Mouse (Mus musculus) CH12.LX (cell line): ENCODE data around the gene Sesn1. TPM values are rescaled to one million over a fixed set of nuclear protein-coding genes. Genes with fewer than 3 reads are reported as not detected.

Experiments used
- DNase-seq: peaks from one replicate; pipeline ENCODE4 v3.0.0-alpha.2; 2013; ENCODE audit errors: extremely low read depth
- H3K27ac ChIP-seq: 2 replicates; pipeline ENCODE4 v1.5.1; 2012; ENCODE audit warnings: low read depth, mild to moderate bottlenecking, control low read depth, moderate library complexity; ENCODE audit not compliant: insufficient read depth
- H3K27me3 ChIP-seq: replicated peaks from 2 replicates; pipeline ENCODE3; 2012; ENCODE audit warnings: inconsistent platforms
- H3K36me3 ChIP-seq, 2 experiments: replicated peaks in 1 of 2; 2 replicates each; pipeline versions ENCODE3 to v1.6.1; 2012; ENCODE audit warnings: inconsistent platforms in 1 of 2, low read length in 1 of 2, mild to moderate bottlenecking in 1 of 2, mixed read lengths in 1 of 2, moderate library complexity in 1 of 2; ENCODE audit not compliant: control insufficient read depth in 1 of 2, insufficient read depth in 1 of 2
- H3K4me1 ChIP-seq, 2 experiments: 2 replicates each; pipeline ENCODE4 v1.6.1; 2012; ENCODE audit warnings: inconsistent platforms in 1 of 2, moderate library complexity in 1 of 2; ENCODE audit not compliant: insufficient read depth in 2 of 2, control insufficient read depth in 1 of 2
- H3K4me2 ChIP-seq: 2 replicates; pipeline ENCODE4 v1.6.1; 2012; ENCODE audit warnings: low read depth, mild to moderate bottlenecking, control low read depth; ENCODE audit not compliant: poor library complexity, insufficient read depth, severe bottlenecking
- H3K4me3 ChIP-seq, 3 experiments: fragments of 150-350 bp in 1 of 3; sonication (generic) in 1 of 3; replicated peaks in 1 of 3; 2 replicates each; pipeline versions ENCODE3 to v1.5.1; 2011 to 2012; ENCODE audit warnings: low read depth in 2 of 3, low read length in 2 of 3, mild to moderate bottlenecking in 2 of 3, moderate library complexity in 2 of 3, control low read depth in 1 of 3, improper control_type of control experiment in 1 of 3, inconsistent platforms in 1 of 3, mixed read lengths in 1 of 3; ENCODE audit not compliant: poor library complexity in 1 of 3
- H3K79me2 ChIP-seq: replicated peaks from 2 replicates; pipeline ENCODE4 v1.6.1; 2012; ENCODE audit warnings: mild to moderate bottlenecking, moderate library complexity; ENCODE audit not compliant: control insufficient read depth, poor library complexity, insufficient read depth, severe bottlenecking; ENCODE audit errors: extremely low read depth
- H3K9ac ChIP-seq: 2 replicates; pipeline ENCODE4 v1.6.1; 2012; ENCODE audit warnings: low read depth, mild to moderate bottlenecking, control low read depth, moderate library complexity; ENCODE audit not compliant: insufficient read depth
- H3K9me3 ChIP-seq: replicated peaks from 2 replicates; pipeline ENCODE3; 2012; ENCODE audit warnings: low read length, inconsistent platforms, mixed read lengths
- CHD1 ChIP-seq: IDR thresholded peaks from 2 replicates; pipeline ENCODE4 v1.6.1; 2012; ENCODE audit warnings: low read depth, low read length, improper control_type of control experiment, inconsistent platforms
- CHD2 ChIP-seq: IDR thresholded peaks from 2 replicates; pipeline ENCODE4 v1.6.1; 2011; ENCODE audit warnings: low read length, improper control_type of control experiment
- E2F4 ChIP-seq: IDR thresholded peaks from 2 replicates; pipeline ENCODE4 v1.6.1; 2011; ENCODE audit warnings: low read depth, low read length, improper control_type of control experiment; ENCODE audit not compliant: insufficient replicate concordance
- ELF1 ChIP-seq: IDR thresholded peaks from 2 replicates; pipeline ENCODE4 v1.6.1; 2014; ENCODE audit warnings: low read depth, mild to moderate bottlenecking, inconsistent platforms, low read length, improper control_type of control experiment
- EP300 ChIP-seq: IDR thresholded peaks from 2 replicates; pipeline ENCODE4 v1.6.1; 2011; ENCODE audit warnings: low read length, improper control_type of control experiment
- HCFC1 ChIP-seq: IDR thresholded peaks from 2 replicates; pipeline ENCODE4 v1.6.1; 2012; ENCODE audit warnings: low read depth, mild to moderate bottlenecking, inconsistent platforms, low read length, improper control_type of control experiment
- IRF4 ChIP-seq: IDR thresholded peaks from 2 replicates; pipeline ENCODE4 v1.6.1; 2014; ENCODE audit warnings: low read depth, mild to moderate bottlenecking, inconsistent platforms, low read length, improper control_type of control experiment
- KAT2A ChIP-seq: IDR thresholded peaks from 2 replicates; pipeline ENCODE4 v1.6.1; 2012; ENCODE audit warnings: low read length, improper control_type of control experiment, inconsistent platforms; ENCODE audit not compliant: insufficient replicate concordance
- MAX ChIP-seq: IDR thresholded peaks from 2 replicates; pipeline ENCODE4 v1.6.1; 2011; ENCODE audit warnings: low read length, improper control_type of control experiment
- MAZ ChIP-seq: IDR thresholded peaks from 2 replicates; pipeline ENCODE4 v1.6.1; 2012; ENCODE audit warnings: low read depth, mild to moderate bottlenecking, inconsistent platforms, low read length, improper control_type of control experiment, moderate library complexity
- MEF2A ChIP-seq: IDR thresholded peaks from 2 replicates; pipeline ENCODE4 v1.6.1; 2014; ENCODE audit warnings: low read depth, mild to moderate bottlenecking, inconsistent platforms, low read length, improper control_type of control experiment, borderline replicate concordance
- POLR2A ChIP-seq: IDR thresholded peaks from 2 replicates; pipeline ENCODE4 v1.6.1; 2011; ENCODE audit warnings: low read depth, mild to moderate bottlenecking, improper control_type of control experiment, low read length
- POLR2AphosphoS2 ChIP-seq: IDR thresholded peaks from 2 replicates; pipeline ENCODE4 v1.6.1; 2011; ENCODE audit warnings: low read depth, low read length, improper control_type of control experiment
- RAD21 ChIP-seq: IDR thresholded peaks from 2 replicates; pipeline ENCODE4 v1.6.1; 2011; ENCODE audit warnings: low read depth, mild to moderate bottlenecking, low read length, improper control_type of control experiment, moderate library complexity
- SIN3A ChIP-seq: IDR thresholded peaks from 2 replicates; pipeline ENCODE4 v1.6.1; 2012; ENCODE audit warnings: low read length, improper control_type of control experiment, inconsistent platforms
- TBP ChIP-seq: conservative IDR thresholded peaks from 2 replicates; pipeline ENCODE4 v1.6.1; 2011; ENCODE audit warnings: low read depth, low read length, improper control_type of control experiment
- UBTF ChIP-seq: IDR thresholded peaks from 2 replicates; pipeline ENCODE4 v1.6.1; 2012; ENCODE audit warnings: low read depth, mild to moderate bottlenecking, inconsistent platforms, low read length, improper control_type of control experiment, moderate library complexity
- ZC3H11A ChIP-seq: IDR thresholded peaks from 2 replicates; pipeline ENCODE4 v1.6.1; 2012; ENCODE audit warnings: low read depth, mild to moderate bottlenecking, inconsistent platforms, low read length, improper control_type of control experiment
- ZMIZ1 ChIP-seq: IDR thresholded peaks from 2 replicates; pipeline ENCODE4 v1.6.1; 2012; ENCODE audit warnings: low read depth, mild to moderate bottlenecking, inconsistent platforms, low read length, improper control_type of control experiment
- ZNF384 ChIP-seq: IDR thresholded peaks from 2 replicates; pipeline ENCODE4 v1.6.1; 2012; ENCODE audit warnings: low read depth, low read length, improper control_type of control experiment, inconsistent platforms
- dilution Hi-C: fragments of 300-500 bp; cut with MboI; formaldehyde crosslinking; loops from 2 replicates; pipeline ENCODE4 v1.14.3; 2020; ENCODE audit warnings: low sequenced_read_pairs; ENCODE audit not compliant: extremely low pct_unique_long_range_greater_than_20kb, extremely low pct_ligation_motif_present
- in situ Hi-C: fragments of 300-500 bp; cut with MboI; formaldehyde crosslinking; loops from 3 replicates; pipeline ENCODE4 v1.14.3; 2019; ENCODE audit warnings: low sequenced_read_pairs, low pct_ligation_motif_present, low pct_unique_long_range_greater_than_20kb, mixed read lengths
- polyA plus RNA-seq: library from polyadenylated mRNA; unstranded; fragments of >175 nt; gene quantifications from 2 replicates; pipeline ENCODE4 v1.2.1, GENCODE M21; 2012; ENCODE audit warnings: low read depth; ENCODE audit not compliant: insufficient read length
- total RNA-seq, 2 experiments: library from RNA; depleted of rRNA; stranded (reverse); fragments of 300-350 nt in 1 of 2; fragments of >200 nt in 1 of 2; gene quantifications; 2 replicates each; pipeline ENCODE4 v1.2.3; 2012 to 2014

The Sesn1 gene
- total and polyA plus RNA-seq, 3 experiments, result 10.4 to 27.8 (median 22.0) TPM

- in situ Hi-C loops (no loop called here), dilution Hi-C loops (no loop called here)
- H3K9me3 ChIP-seq, result peaks cover 12% of the 10 kb centered on the region
- no peaks in the 10 kb centered on the region for H3K79me2 ChIP-seq
- peaks cover 0 to 22% of the 10 kb centered on the region in 2 experiments for H3K36me3 ChIP-seq
- peaks cover 0 to 16% of the 10 kb centered on the region in 2 experiments; a peak in 1 of 4 replicates for H3K4me1 ChIP-seq
- TF ChIP-seq MAZ, result no peak
- TF ChIP-seq ZNF384, result no peak
- TF ChIP-seq POLR2A, result no peak
- no peak for TF ChIP-seq ZMIZ1
- no peak for TF ChIP-seq IRF4
- no peak for TF ChIP-seq UBTF
- TF ChIP-seq MEF2A, result no peak
- TF ChIP-seq E2F4, result no peak
- no peak overlapping the region for H3K4me2 ChIP-seq
- no peak overlapping the region for H3K4me3 ChIP-seq
- H3K9ac ChIP-seq, result no peak overlapping the region
- no peak overlapping the region for H3K27ac ChIP-seq
- DNase-seq, result no peak
- H3K27me3 ChIP-seq, result no peaks in the 10 kb centered on the region
Measured at GRCm38 (mm10) chr10:41792375-41792774, 17.4 kb upstream of the Sesn1 start.

DNA sequence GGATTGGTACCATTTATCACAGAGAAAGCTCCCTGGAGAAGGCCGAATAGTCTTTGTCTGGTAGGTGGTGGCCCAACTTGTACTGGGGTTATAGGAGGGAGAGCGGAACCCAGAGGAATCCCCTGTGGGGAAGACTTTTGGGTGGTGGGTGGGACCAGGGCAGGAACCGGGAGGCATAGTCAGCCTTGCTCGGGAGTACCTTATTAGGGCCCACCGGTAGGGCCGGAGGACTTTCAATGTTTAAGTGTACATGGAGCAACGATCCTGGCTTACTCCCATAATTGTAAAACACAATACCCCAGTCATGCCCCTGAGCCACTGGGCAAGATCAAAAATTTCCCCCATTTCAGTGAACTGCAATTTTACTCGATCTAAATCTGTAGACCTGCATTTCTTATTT lies 12.5 kb upstream of the Sesn1 start:
- TF ChIP-seq ZNF384 (no peak), ELF1 (no peak), CHD1 (no peak), SIN3A (no peak), HCFC1 (no peak), KAT2A (no peak), CHD2 (no peak), MAX (no peak), E2F4 (no peak), RAD21 (no peak), POLR2AphosphoS2 (no peak), MAZ (no peak), EP300 (no peak), ZC3H11A (no peak), TBP (no peak)
- TF ChIP-seq, all 38 proteins: peak for 0
- Histone ChIP-seq H3K4me1 (peaks cover 0 to 16% of the 10 kb centered on the region in 2 experiments; a peak in 1 of 4 replicates), H3K36me3 (peaks cover 20 to 61% of the 10 kb centered on the region in 2 experiments), H3K4me3 (no peak overlapping the region), H3K27me3 (no peaks in the 10 kb centered on the region), H3K9me3 (peaks cover 5% of the 10 kb centered on the region), H3K79me2 (no peaks in the 10 kb centered on the region), H3K9ac (no peak overlapping the region), H3K27ac (no peak overlapping the region), H3K4me2 (no peak overlapping the region)
- dilution Hi-C loops, result no loop called here
- in situ Hi-C loops, result no loop called here
- DNase-seq, result no peak
